Mouse (Mus musculus) erythroblast, embryonic 14.5 days (primary cell): ENCODE results near the gene Ncoa6.

Experiments used
- GATA1 ChIP-seq: IDR thresholded peaks from 2 replicates; pipeline ENCODE4 v1.6.1; 2012; ENCODE audit warnings: low read length, inconsistent platforms, mixed read lengths
- TAL1 ChIP-seq: IDR thresholded peaks from 3 replicates; pipeline ENCODE4 v1.6.1; 2012; ENCODE audit warnings: low read length, inconsistent platforms, mixed read lengths

- no peak for TF ChIP-seq GATA1
- no peak for TF ChIP-seq TAL1
Observed at GRCm38 (mm10) chr2:155388573-155388972, 85.1 kb downstream of the Ncoa6 start.
